Mouse (Mus musculus): ENCODE measurements around the gene Eif2ak4. TPM values are rescaled to one million over a fixed set of nuclear protein-coding genes. Genes with fewer than 3 reads are reported as not detected.

Gene Eif2ak4
- polyA plus RNA-seq, 1 experiment from 2014 or later: 11.9 TPM

GRCm38 (mm10) chr2:118478833-118479549, 90.6 kb downstream of the Eif2ak4 start:
- no peaks in the 10 kb centered on the region for H3K9me3 ChIP-seq
- peaks cover 15% of the 10 kb centered on the region for H3K4me1 ChIP-seq
- peaks cover 32% of the 10 kb centered on the region for H3K36me3 ChIP-seq (replicated peaks)
- no peak; the same call in 1 of the 2 replicates for ATAC-seq (ENCODE audit: low FRiP score)
- H3K4me3 ChIP-seq (replicated peaks): peak overlapping the region; percentile 93
- WGBS: 2% methylated on average over 52 of the region's 52 CpGs
- peaks cover 3% of the 10 kb centered on the region; the same call in 1 of the 2 replicates for H3K27me3 ChIP-seq
- H3K4me2 ChIP-seq: peak overlapping the region; percentile 90
- peak overlapping the region; percentile 91 for H3K9ac ChIP-seq
- H3K27ac ChIP-seq: peak overlapping the region; percentile 78

- ATAC-seq (ENCODE audit: low FRiP score): peak; percentile 96
- peak within 1 kb of the TSS; percentile 93 for H3K4me3 ChIP-seq (replicated peaks)
- no peaks in the 10 kb centered on the region for H3K9me3 ChIP-seq
- peak within 1 kb of the TSS; percentile 91 for H3K9ac ChIP-seq
- peaks cover 6% of the 10 kb centered on the region; the same call in 1 of the 2 replicates for H3K27me3 ChIP-seq
- H3K4me2 ChIP-seq: peak within 1 kb of the TSS; percentile 90
- H3K4me1 ChIP-seq: peaks cover 15% of the 10 kb centered on the region
- H3K36me3 ChIP-seq (replicated peaks): peaks cover 26% of the 10 kb centered on the region
- H3K27ac ChIP-seq: peak within 1 kb of the TSS; percentile 78
- under 1% methylated on average over 35 of the region's 35 CpGs for WGBS
Observed at GRCm38 (mm10) chr2:118479550-118479909, 91.1 kb downstream of the Eif2ak4 start, which contains the start of gene Srp14. Gene Srp14 (minus strand): TSS chr2:118479711.

DNA sequence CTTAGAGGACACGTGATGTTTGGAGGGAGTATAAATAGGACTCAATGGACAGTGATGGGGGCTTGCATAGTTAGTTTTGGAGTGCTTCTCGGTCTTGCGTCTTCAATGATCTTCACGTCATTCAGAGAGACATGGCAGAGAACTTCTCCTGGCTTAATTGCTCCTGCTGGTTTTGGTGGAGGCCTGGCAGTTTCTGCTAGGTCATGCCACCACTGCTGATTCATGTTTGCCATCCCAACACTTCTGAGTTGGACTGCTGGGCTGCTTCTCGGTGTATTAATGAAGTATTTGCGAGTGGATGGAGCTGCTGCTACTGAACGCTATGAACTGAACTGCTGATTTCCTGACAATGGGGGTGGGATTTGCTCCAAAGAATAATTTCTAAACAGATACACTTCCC, 92.5 kb downstream of the Eif2ak4 start:
- no peak for ATAC-seq (ENCODE audit: low FRiP score)
- 94% methylated on average over 7 of the region's 7 CpGs for whole genome bisulfite sequencing
- Histone ChIP-seq H3K4me1 (peaks cover 15% of the 10 kb centered on the region), H3K4me2 (no peak overlapping the region), H3K36me3 (replicated peaks) (peaks cover 14% of the 10 kb centered on the region), H3K9me3 (no peaks in the 10 kb centered on the region), H3K27ac (no peak overlapping the region), H3K27me3 (peaks cover 6% of the 10 kb centered on the region; the same call in 1 of the 2 replicates), H3K9ac (no peak overlapping the region), H3K4me3 (replicated peaks) (no peak overlapping the region)

DNA sequence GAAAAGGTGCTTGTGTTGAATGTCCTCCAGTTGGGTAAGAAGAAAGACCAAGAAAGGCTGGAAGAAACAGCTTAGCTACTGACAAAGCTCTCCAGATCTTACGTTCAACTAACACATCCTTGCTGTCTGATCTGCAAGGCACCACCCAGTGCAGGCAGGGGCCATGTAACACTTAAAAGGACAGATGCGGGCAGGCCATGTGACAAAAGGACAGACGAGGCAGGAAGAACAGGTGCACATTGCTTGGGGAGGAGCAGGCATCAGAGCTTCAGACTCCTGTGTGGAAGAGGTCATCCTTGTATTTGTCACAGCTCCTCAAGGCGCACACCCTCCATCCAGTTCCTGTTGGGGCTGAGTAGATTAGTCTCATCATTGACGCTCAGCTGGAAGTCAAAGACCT, 94.6 kb downstream of the Eif2ak4 start:
- Histone ChIP-seq H3K9ac (no peak overlapping the region), H3K4me3 (replicated peaks) (no peak overlapping the region), H3K27me3 (peaks cover 6% of the 10 kb centered on the region; the same call in 1 of the 2 replicates), H3K4me2 (no peak overlapping the region), H3K4me1 (peaks cover 9% of the 10 kb centered on the region), H3K36me3 (replicated peaks) (no peaks in the 10 kb centered on the region), H3K27ac (no peak overlapping the region), H3K9me3 (no peaks in the 10 kb centered on the region)
- ATAC-seq (ENCODE audit: low FRiP score): no peak
- 88% methylated on average over 5 of the region's 5 CpGs for WGBS

GRCm38 (mm10) chr2:118484386-118484898, 96.0 kb downstream of the Eif2ak4 start:
- Histone ChIP-seq H3K4me3 (replicated peaks) (no peak overlapping the region), H3K9me3 (no peaks in the 10 kb centered on the region), H3K36me3 (replicated peaks) (no peaks in the 10 kb centered on the region), H3K27me3 (peaks cover 6% of the 10 kb centered on the region; the same call in 1 of the 2 replicates), H3K4me2 (no peak overlapping the region), H3K9ac (no peak overlapping the region), H3K4me1 (no peaks in the 10 kb centered on the region), H3K27ac (no peak overlapping the region)
- WGBS: 90% methylated on average over 9 of the region's 9 CpGs
- no peak for ATAC-seq (ENCODE audit: low FRiP score)

DNA sequence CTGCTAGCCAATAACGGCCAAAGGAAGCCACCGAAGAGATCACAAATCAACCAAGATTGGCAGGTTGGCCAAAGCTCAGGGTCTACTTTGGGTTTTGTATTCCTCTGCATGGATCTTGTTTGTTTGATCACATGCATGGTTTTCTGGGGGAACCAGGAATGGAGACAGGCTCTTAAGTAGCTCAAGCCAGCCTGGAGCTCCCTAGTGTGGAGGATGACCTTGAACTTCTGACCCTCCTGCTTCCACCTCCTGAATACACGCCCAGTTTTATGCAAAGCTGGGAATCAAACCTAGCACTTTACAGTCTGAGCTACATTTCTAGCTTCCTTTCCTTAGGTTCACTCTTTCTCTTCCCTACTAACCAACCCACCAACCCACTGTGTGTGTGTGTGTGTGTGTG, 97.0 kb downstream of the Eif2ak4 start:
- peaks cover 5% of the 10 kb centered on the region for H3K4me1 ChIP-seq
- H3K9me3 ChIP-seq: no peaks in the 10 kb centered on the region
- H3K4me2 ChIP-seq: no peak overlapping the region
- H3K4me3 ChIP-seq (replicated peaks): no peak overlapping the region
- no peak overlapping the region for H3K9ac ChIP-seq
- H3K27ac ChIP-seq: no peak overlapping the region
- ATAC-seq (ENCODE audit: low FRiP score): no peak
- H3K27me3 ChIP-seq: peaks cover 6% of the 10 kb centered on the region; the same call in 1 of the 2 replicates
- H3K36me3 ChIP-seq (replicated peaks): no peaks in the 10 kb centered on the region
- 82% methylated on average over 3 of the region's 3 CpGs for WGBS

GRCm38 (mm10) chr2:118486933-118487332, 98.5 kb downstream of the Eif2ak4 start:
- H3K36me3 ChIP-seq (replicated peaks): no peaks in the 10 kb centered on the region
- no peak overlapping the region for H3K4me2 ChIP-seq
- peaks cover 6% of the 10 kb centered on the region; the same call in 1 of the 2 replicates for H3K27me3 ChIP-seq
- no peaks in the 10 kb centered on the region for H3K9me3 ChIP-seq
- WGBS: 14% methylated on average over 12 of the region's 12 CpGs
- H3K9ac ChIP-seq: no peak overlapping the region
- H3K27ac ChIP-seq: no peak overlapping the region
- no peak overlapping the region for H3K4me3 ChIP-seq (replicated peaks)
- ATAC-seq (ENCODE audit: low FRiP score): peak; percentile 61; the same call in 1 of the 2 replicates
- peaks cover 16% of the 10 kb centered on the region for H3K4me1 ChIP-seq

- Histone ChIP-seq H3K9me3 (no peaks in the 10 kb centered on the region), H3K36me3 (replicated peaks) (no peaks in the 10 kb centered on the region), H3K4me3 (replicated peaks) (no peak overlapping the region), H3K27me3 (peaks cover 6% of the 10 kb centered on the region; the same call in 1 of the 2 replicates), H3K4me2 (no peak overlapping the region), H3K27ac (no peak overlapping the region), H3K4me1 (peaks cover 16% of the 10 kb centered on the region), H3K9ac (no peak overlapping the region)
- 72% methylated on average over 3 of the region's 3 CpGs for WGBS
- ATAC-seq (ENCODE audit: low FRiP score): no peak
Observed at GRCm38 (mm10) chr2:118487806-118488205, 99.4 kb downstream of the Eif2ak4 start.

GRCm38 (mm10) chr2:118490241-118491091, 102.0 kb downstream of the Eif2ak4 start:
- Histone ChIP-seq H3K4me2 (no peak overlapping the region), H3K4me3 (replicated peaks) (no peak overlapping the region), H3K9ac (no peak overlapping the region), H3K27ac (no peak overlapping the region), H3K27me3 (no peaks in the 10 kb centered on the region), H3K9me3 (no peaks in the 10 kb centered on the region), H3K36me3 (replicated peaks) (no peaks in the 10 kb centered on the region), H3K4me1 (peaks cover 16% of the 10 kb centered on the region)
- no peak for ATAC-seq (ENCODE audit: low FRiP score)
- 57% methylated on average over 12 of the region's 12 CpGs for WGBS

GRCm38 (mm10) chr2:118491281-118491731, 102.9 kb downstream of the Eif2ak4 start:
- H3K4me2 ChIP-seq: no peak overlapping the region
- H3K27ac ChIP-seq: no peak overlapping the region
- H3K4me3 ChIP-seq (replicated peaks): no peak overlapping the region
- no peaks in the 10 kb centered on the region for H3K27me3 ChIP-seq
- ATAC-seq (ENCODE audit: low FRiP score): no peak
- H3K4me1 ChIP-seq: peaks cover 16% of the 10 kb centered on the region
- 63% methylated on average over 5 of the region's 5 CpGs for WGBS
- no peaks in the 10 kb centered on the region for H3K9me3 ChIP-seq
- H3K36me3 ChIP-seq (replicated peaks): no peaks in the 10 kb centered on the region
- no peak overlapping the region for H3K9ac ChIP-seq

DNA sequence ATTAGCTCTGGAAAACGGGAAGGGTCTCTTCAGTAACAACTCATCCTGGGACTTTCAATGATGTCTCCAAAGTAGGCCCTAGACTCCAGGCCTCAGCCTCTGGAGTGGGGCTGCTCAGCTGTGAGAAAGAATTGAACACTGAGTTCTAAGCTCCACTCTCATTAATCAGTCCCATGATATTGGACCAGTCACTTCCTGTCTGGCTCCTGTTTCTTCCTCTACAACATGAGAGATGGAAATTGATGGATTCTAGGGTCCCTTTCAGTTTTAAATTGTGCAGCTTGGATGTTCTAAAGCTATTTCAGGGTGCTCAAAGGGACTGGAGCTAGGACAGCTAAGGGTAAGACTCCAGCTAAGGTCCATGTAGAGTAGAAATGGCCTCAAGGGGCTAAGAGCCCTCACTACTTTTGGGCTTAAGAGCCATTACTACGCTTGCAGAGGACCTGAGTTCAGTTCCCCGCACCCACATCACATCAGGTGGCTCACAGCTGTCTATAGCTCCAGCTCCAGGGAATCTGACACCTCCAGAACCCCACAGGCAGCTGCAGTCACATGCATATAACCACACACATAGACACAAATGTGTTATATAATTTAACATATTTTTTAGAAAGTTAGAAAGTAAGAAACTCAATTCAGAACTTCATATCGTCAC, 103.5 kb downstream of the Eif2ak4 start:
- Histone ChIP-seq H3K4me3 (replicated peaks) (no peak overlapping the region), H3K4me2 (no peak overlapping the region), H3K4me1 (peaks cover 16% of the 10 kb centered on the region), H3K9me3 (no peaks in the 10 kb centered on the region), H3K27ac (no peak overlapping the region), H3K27me3 (no peaks in the 10 kb centered on the region), H3K9ac (no peak overlapping the region), H3K36me3 (replicated peaks) (no peaks in the 10 kb centered on the region)
- no peak for ATAC-seq (ENCODE audit: low FRiP score)
- WGBS: 87% methylated on average over 4 of the region's 4 CpGs

DNA sequence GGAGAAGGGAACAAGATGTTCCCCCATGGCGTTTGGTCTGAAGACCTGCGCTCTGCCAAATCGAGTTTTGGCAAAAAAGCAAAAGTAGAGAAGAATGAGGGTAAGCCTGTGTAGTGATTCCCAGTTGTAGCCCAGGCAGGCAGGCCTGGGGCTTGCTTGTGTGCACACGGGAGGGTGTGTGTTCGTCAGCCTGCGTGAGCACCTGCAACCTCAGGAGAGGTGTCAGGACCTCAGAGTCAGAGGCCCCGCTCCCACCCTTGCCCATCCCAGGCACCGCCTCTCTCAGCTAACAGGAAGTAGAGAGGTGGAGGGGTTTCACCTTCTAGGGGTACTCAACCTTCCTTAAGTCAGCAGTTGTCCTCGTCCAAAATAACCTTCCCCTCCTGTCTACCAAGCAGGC, 106.6 kb downstream of the Eif2ak4 start:
- Histone ChIP-seq H3K4me3 (replicated peaks) (no peak overlapping the region), H3K4me2 (no peak overlapping the region), H3K36me3 (replicated peaks) (no peaks in the 10 kb centered on the region), H3K4me1 (peaks cover 23% of the 10 kb centered on the region), H3K27ac (no peak overlapping the region), H3K9me3 (no peaks in the 10 kb centered on the region), H3K9ac (no peak overlapping the region), H3K27me3 (no peaks in the 10 kb centered on the region)
- no peak for ATAC-seq (ENCODE audit: low FRiP score)
- 81% methylated on average over 9 of the region's 9 CpGs for WGBS
